Mouse (Mus musculus) heart, postnatal 25 days (tissue): ENCODE results near the gene Siglecg. TPM values are rescaled to one million over a fixed set of nuclear protein-coding genes. Genes with fewer than 3 reads are reported as not detected.
A peak's percentile ranks its signal among the peaks of the same experiment; 100 is the strongest.
"Not testable (repeated sequence)": the region's sequence is repeated elsewhere in the genome, so short reads cannot be mapped to it uniquely, and the experiment has no call there.

Experiments
- DNase-seq: peaks from one replicate; pipeline ENCODE4 v3.0.0; 2022; ENCODE audit warnings: low spot score
- intact Hi-C: fragments of 180-260 bp; cut with DNase I; formaldehyde crosslinking; loops from one replicate; pipeline ENCODE4 v1.15.1; 2025
- total RNA-seq, 2 experiments: library from RNA; stranded (reverse); gene quantifications; 2 replicates each; pipeline ENCODE4 v1.2.3; 2021

Siglecg gene
- total RNA-seq: under 1 TPM; 0.13 to 0.14 TPM

- intact Hi-C loops: no loop called here
- no peak for DNase-seq
These were observed at the start of gene Siglecg for GRCm38 (mm10) chr7:43408131-43408553. Siglecg (plus strand) TSS chr7:43408204.

DNA sequence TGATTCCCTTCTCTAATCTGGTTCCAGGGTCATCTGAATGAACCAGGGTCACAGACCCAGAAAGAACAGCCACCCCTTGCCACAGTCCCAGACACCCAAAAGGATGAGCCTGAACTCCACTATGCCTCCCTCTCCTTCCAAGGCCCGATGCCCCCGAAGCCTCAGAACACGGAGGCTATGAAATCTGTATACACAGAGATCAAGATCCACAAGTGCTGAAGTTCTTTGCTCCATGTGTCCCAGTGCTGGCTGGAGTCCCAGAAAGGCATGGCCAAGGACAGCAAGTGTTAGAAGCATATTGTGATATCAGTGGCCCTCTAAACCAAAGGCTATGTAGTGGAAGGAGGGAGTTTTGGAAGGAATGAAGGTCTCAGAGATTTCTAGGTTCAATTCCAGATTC is 49.4 kb upstream of the Siglecg start:
- no peak for DNase-seq
- intact Hi-C loops: no loop called here

DNA sequence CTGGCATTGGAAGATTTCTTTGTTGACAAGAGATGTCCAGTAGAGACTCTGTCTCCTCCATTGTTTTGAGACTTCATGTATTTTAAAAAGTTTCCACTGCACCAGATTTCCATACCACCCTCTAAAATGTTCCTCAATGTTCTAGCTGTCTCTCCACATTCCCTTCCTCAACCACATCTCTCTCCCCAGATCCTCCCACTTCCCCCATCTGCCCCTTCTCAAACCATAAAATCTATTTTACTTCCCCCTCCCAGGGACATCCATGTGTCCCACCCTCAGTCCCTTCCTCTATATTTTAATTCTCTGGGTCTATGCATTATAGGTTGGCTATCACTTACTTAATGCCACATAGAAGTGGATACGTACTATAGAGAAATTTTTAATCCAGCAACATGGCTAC is 46.6 kb upstream of the Siglecg start:
- no peak for DNase-seq
- intact Hi-C loops: no loop called here

GRCm38 (mm10) chr7:43362021-43362420 is 46.0 kb upstream of the Siglecg start:
- DNase-seq: no peak
- intact Hi-C loops: no loop called here

DNA sequence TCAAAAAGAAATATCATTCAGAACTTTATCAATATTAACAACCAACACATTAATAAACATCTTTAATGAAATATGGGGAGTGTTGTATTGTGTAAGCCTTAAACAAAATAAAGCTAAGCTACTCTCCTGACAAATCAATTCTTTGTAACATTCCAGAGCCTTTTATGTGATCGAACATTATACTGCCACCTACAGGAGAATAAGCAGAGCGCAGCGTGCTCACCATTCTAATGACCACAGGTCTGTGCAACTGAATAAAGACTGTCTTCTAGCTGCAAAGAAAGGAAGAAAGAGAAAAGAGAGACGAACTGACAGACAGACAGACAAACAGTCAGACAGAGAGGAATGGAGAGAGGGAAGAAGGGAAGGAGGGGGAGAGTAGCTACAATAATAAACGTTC is 29.8 kb upstream of the Siglecg start:
- intact Hi-C loops: loop anchor here (5.0 kb wide), 1 partner anchor 96 kb away; no protein-coding TSS in a partner anchor
- DNase-seq: no peak

- DNase-seq: no peak
- intact Hi-C loops: no loop called here
These were observed 15.5 kb upstream of the Siglecg start for GRCm38 (mm10) chr7:43392349-43393121.

DNA sequence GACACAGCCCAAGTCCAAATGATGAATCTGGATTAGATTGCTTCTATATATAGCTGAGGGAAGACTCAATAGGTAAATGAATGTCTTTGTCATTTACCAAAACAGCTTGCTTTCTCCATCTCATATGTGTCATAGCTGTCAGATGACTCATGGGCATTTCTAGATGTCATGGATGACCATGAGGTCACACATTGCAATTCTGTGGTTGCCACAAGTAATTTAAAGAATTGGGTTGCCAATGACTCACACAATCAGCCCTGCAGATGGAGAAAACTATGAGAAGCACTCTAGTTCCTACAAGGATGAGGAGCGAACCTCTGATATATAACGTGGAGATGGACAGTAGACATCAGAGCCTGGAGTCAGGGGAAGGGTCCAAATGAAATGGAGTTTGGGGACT is 8.5 kb upstream of the Siglecg start:
- intact Hi-C loops: no loop called here
- no peak for DNase-seq

DNA sequence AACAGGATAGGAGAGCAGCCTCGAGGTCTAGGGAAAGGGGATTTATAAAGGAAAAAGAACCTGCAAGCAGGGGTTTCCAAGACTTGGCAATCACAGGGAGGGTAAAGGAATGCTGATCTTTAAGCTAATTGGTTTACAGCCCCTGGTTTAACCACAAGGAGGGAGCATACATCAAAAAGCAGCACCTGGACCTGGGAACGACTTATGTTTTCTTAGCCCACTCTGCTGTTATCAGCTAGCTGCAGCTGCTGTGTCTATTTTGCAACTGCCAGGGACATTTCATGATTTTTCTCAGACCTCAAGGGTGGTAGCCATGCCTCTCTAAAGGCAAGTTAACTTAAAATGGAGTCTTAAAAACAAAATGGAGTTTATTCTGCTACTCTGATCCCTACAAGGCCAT is 5.3 kb upstream of the Siglecg start:
- no peak for DNase-seq
- intact Hi-C loops: no loop called here

DNA sequence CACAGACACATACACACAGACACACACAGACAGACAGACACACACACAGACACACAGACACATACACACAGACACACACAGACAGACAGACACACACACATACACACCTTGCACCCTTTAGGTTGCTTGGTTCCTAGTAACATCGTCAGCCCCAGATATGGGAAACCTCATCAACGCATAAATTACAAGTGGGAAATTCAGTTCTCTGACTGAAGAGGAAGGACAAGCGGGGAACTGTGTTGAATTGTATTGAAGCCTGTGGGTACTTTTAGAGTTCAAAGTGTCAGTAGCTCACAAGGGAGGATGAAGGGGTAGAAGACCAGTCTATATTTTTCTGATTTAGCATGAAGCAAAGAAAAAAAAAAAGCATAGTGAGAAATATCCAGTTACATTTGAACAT is 431 bp upstream of the Siglecg start:
- intact Hi-C loops: no loop called here
- DNase-seq: no peak

DNA sequence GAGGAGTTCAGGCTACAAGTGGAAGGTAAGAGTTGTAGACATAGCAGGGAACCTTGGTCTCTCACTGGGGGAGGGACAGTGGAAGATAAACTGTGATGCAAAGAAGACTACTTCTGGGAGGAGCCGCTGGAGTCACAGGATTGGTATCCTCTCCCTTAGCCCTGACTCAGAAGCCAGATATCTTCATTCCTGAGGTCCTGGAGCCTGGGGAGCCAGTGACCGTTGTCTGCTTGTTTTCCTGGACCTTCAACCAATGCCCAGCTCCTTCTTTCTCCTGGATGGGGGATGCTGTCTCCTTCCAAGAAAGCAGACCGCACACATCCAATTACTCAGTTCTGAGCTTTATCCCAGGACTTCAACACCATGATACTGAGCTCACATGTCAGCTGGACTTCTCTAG is 1.1 kb downstream of the Siglecg start:
- intact Hi-C loops: no loop called here
- no peak for DNase-seq

GRCm38 (mm10) chr7:43411724-43412123 is 3.7 kb downstream of the Siglecg start:
- intact Hi-C loops, DNase-seq: not testable (repeated sequence)

DNA sequence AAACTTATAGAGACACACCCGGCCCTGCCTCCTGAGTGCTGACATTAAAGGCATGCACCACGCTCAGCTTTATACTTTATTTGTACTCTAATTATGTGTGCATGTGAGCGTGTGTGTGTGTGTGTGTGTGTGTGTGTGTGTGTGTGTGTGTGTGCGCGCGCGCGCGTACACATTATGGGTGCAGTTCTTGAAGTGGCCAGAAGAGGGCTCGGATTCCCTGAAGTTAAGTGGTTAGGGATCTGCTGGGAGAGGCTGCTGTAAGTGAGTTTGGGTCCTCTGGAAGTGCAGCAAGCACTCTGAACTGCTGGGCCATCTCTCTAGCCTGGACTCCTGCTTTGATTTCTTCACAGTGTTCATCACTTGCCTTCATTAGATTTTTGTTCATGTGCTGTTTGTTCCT is 9.3 kb downstream of the Siglecg start:
- no peak for DNase-seq
- intact Hi-C loops: no loop called here

DNA sequence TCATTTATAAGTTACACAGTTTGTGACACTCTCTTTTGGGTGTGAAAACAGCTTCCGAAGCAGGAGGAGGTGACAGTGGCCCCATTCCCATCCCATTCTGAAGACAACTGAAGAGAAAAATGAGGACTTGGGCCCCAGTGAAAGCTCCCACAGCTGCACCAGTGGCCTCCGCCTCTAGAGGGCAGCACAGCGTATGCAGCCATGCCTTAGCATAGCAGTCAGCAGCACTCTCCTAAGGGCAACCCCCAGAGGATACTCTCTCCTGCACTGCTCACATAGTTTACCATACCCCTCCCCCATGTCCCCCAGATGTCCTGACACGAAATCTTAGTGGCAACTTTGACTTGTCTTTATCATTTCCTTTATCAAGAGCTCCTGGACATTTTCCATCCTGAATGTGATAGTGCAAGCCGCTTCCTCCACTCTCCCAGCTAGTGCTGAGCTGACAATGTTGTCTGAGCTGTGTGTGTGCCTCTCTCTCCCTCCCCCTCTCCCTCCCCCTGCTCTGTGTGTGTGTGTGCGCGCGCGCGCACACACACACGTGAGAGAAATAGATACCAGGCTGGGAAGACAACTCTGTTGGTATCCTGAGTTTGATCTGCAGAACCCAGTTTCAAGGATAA is 15.1 kb downstream of the Siglecg start:
- intact Hi-C loops: loop anchor here (1.0 kb wide), 1 partner anchor 43 kb away; no protein-coding TSS in a partner anchor
- peak; percentile 49 for DNase-seq

DNA sequence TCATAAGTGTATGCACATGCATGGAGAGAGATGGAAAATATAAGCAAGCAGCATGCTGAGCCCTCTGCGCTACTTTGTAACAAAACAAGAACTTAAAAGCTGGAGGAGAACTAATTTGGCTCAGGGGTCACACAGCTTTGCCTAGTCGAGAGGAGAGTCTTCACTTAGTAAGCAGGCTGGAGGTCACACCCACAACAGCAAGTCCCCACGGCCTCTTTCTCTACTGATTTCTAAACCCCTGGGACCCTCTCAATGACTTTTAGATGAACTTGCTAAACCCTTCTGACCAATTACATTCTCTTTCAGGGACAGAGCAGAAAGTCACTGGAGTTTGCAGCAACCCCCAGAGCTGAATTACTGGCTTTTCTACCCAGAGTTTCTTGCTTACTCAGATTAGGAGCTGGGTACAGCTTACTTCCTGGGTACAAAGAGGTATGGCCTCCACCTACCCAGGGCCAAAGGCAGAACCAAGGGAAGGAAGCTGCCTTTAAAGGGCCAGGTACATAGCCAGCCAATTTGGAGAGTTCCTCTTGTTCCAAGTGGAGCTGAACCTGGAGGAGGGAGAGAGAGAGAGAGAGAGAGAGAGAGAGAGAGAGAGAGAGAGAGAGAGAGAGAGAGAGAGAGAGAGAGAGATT is 16.1 kb downstream of the Siglecg start:
- no peak for DNase-seq
- intact Hi-C loops: loop anchor here (1.0 kb wide), 1 partner anchor 42 kb away; no protein-coding TSS in a partner anchor

DNA sequence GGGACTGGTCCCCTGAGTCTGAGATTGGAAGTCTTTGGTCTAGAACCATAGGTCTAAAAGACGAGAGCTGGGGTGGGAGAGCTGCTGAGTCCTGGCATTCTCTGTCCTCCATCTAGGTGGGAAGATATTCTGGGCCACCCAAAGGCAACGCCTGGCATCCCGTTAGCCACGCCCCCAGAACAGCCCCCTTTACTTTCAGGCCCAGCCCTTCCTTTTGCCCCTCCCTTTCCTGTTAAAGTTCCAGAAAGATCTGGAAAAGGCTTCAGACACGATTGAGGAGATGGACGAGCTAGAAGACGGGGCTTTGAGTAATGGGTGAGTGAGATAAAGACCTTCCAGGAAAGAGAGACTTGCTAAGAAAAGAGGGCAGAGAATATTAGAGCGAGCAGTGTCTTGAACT is 19.4 kb downstream of the Siglecg start, which contains the start of gene Lim2:
TSS of gene Lim2 (plus strand) at position 265 of the 400 bp plus-strand sequence.
- intact Hi-C loops: no loop called here
- no peak for DNase-seq

DNA sequence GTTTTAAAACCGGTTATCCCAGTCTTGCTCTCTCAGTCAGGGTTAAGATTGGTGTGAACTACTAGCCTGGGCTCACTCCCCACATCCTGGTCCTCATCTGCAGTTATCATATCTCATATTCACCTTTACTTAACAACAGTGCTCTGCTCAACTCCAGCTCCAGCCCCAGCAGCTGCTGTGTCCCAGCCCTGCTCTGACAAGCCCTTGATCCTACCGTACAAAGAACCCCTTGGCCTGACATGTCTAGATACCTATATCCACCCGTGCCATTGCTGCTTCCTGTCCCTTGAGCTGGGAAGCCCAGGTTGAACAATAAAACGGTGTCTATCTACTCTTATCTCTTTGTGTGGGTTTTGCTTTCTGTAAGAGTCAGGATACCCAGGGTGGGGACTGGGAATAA is 21.5 kb downstream of the Siglecg start:
- DNase-seq: no peak
- intact Hi-C loops: no loop called here

GRCm38 (mm10) chr7:43432891-43433290 is 24.9 kb downstream of the Siglecg start:
- intact Hi-C loops: no loop called here
- DNase-seq: no peak

GRCm38 (mm10) chr7:43434676-43435075 is 26.7 kb downstream of the Siglecg start:
- intact Hi-C loops: no loop called here
- no peak for DNase-seq

GRCm38 (mm10) chr7:43436341-43437255 is 28.6 kb downstream of the Siglecg start, which contains the start of gene Nkg7:
Nkg7 (plus strand) TSS chr7:43437073.
- DNase-seq: no peak
- intact Hi-C loops: no loop called here

DNA sequence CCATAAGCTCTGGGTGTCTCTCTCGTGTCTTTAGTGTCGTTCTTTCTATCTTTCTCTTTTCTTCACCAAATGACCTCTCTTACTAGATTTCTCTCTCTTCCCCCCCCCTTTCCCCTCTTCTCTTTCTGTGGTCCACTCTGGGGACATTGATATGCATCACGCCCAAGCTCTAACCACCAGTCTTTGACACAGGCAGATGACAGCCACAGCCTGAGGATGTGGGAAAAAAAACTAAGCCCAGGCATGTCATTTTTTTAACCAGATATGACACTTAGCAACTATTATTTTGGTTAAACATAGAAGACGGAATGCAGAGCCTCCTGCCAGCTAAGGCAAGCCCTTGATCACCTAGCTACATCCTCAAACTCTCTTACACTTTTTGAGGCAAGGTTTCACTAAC is 30.6 kb downstream of the Siglecg start:
- no peak for DNase-seq
- intact Hi-C loops: no loop called here
